Mouse (Mus musculus) frontal cortex, postnatal 25 days (tissue): ENCODE measurements around the gene Slco6d1.
"Not testable (repeated sequence)": the region's sequence is repeated elsewhere in the genome, so short reads cannot be mapped to it uniquely, and the experiment has no call there.

Source experiments
- DNase-seq, 2 experiments: peaks; one replicate each; pipeline ENCODE4 v3.0.0; 2022; ENCODE audit warnings: low spot score in 2 of 2

Slco6d1 gene

DNA sequence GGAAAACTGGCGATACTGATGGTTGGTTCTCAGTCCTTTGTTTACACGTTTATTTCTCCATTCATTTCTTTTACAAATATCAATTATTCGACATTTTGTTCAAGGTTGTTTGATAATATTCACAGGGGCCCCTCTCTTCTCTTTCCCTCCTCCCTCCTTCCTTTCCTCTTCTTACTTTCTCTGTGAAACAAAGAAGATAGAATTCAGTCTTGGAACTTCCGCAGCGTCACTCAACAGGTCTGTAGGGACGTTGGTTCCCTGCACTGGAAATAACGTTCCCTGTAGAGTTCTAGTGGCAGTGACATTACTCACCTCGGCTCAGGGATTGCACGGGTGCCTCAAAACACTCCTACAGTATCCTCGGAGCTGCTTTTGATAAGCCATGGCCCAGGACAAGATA lies at the start of gene Slco6d1:
Slco6d1 (plus strand) TSS at position 301 of the 400 bp plus-strand sequence.
- no peak for DNase-seq

GRCm38 (mm10) chr1:98392001-98392400 lies 28.9 kb upstream of the Slco6d1 start:
- no peak for DNase-seq

GRCm38 (mm10) chr1:98447929-98448328 lies 27.0 kb downstream of the Slco6d1 start:
- DNase-seq = no peak

DNA sequence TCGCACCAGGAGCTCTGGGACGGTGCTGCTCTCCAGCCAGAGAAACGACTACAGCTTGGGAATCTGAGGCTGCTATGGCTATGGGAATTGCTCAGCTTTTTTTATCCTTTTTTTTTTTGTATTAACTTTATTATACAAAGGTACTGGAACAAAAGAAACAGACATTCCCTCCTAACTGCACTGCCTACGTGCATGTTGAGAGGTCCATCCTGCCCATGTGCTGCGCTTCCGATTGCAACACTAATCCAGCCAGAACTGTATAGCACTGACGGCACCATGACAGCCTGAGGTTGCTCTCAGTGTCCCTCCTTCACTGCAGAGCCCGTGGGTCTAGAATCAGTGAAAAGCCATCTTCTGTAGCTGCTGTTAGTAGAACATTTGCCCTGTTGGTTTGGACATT lies 38.3 kb downstream of the Slco6d1 start:
- DNase-seq = not testable (repeated sequence)

DNA sequence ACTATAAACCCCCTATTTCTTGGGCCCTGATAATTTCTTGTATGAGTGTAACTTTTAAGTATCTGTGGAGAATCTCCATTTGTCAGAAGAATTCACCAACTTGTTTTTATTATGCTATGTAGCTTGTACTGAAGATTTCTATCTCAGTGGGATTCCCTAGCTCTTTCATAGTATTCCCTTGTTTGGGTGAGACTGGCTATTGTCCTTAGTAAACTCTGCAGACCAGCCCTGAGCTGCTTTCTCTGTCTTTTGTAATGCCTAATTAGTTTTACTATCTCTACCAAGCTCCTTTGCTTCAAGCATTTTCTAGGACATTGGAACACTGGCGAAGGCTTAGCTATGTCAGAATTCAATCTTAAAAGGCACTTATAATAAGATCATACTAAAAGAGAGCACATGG lies 55.5 kb downstream of the Slco6d1 start:
- not testable (repeated sequence) for DNase-seq

GRCm38 (mm10) chr1:98479243-98479642 lies 58.3 kb downstream of the Slco6d1 start:
- DNase-seq = no peak

GRCm38 (mm10) chr1:98505982-98506381 lies 85.1 kb downstream of the Slco6d1 start:
- no peak for DNase-seq

DNA sequence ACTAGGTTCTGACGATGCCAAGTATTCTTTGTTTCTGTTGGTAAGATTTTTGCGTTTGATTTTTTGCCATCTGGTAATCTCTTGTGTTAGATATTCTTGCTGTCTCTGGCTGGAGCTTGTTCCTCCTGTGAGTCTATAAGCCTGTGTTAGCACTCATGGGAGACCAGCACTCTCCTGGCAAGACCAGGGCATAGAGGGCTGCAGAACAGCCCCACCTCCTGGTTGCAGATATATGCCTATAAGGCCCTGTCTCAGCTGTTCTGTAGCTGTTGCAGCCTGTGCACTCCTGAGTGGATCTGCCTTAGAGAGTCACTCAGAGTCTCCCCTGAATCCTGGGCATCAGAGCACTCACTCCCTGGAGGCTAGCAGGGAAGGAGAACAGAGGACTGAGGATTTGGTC lies 102.1 kb downstream of the Slco6d1 start:
- no peak for DNase-seq

- DNase-seq = no peak
Measured at GRCm38 (mm10) chr1:98523537-98523936, 102.6 kb downstream of the Slco6d1 start.

DNA sequence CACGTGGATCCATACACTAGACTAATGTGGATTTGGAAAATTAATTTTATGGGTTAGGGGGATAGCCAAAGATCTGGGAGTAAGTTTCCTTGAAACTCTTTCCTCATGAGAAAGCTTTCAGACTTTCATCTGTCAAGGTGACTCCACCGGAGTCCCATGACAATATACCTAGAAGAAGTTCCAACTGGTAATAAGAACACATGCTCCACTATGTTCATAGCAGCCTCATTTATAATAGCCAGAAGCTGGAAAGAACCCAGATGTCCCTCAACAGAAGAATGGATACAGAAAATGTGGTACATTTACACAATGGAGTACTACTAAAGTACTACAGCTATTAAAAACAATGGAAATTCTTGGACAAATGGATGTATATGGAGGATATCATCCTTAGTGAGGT lies 107.4 kb downstream of the Slco6d1 start:
- not testable (repeated sequence) for DNase-seq

DNA sequence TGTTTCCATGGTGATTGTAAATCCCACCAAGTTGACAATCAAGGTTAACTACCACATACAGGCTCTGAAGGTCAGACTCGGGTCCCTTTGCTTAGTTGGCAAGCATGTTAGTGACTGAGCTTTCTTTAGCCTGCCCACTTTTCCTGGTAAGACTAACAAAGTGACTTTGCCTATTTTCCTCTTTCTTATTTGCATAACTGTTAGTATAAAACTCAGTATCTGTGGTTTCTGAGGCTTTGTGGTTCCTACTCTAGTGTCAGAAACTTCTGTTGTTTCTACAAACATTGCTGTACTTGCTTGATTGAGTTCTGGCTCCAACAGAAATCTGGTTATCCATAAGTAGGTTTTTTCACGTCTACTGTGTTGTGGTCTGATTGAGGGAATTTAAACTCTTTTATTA lies 124.4 kb downstream of the Slco6d1 start:
- DNase-seq = no peak

GRCm38 (mm10) chr1:98554388-98554787 lies 133.5 kb downstream of the Slco6d1 start:
- DNase-seq = no peak

- DNase-seq = no peak
Measured at GRCm38 (mm10) chr1:98565701-98566100, 144.8 kb downstream of the Slco6d1 start.
